In the genomic region with DNA sequence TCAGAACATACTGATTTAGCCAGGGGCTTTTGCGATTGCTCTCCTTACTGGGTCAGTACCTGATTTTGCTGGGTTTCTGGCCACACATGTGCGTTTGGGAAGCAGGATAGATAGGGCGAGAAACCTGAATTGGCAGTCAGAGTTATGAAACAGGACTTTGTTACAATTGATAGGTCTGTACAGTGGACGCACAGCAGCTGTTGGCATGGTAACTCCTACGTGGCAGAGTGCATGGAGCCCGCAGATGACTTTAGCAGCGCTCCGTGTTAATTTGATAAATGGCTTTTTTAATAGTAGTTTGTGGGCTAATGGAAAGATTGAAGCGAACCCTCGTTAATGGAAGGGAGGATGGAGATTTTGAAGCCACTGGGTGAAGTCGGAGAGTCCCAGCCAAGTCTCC, we compare ENCODE assay signal across 15 mouse cellular contexts.
"Had no signal": no experiment of that assay in that cellular context is flagged by ENCODE, and none has a peak within 500 bp of the region (broad histone marks: within the 10 kb centered on the region; RNA-seq: fewer than 3 reads in every experiment).

No protein-coding gene starts in this region.

- H3K4me3 ChIP-seq: limb, embryonic 13.5 days; liver, embryonic 12.5 days; midbrain, embryonic 12.5 days; neural tube, embryonic 13.5 days; stomach, embryonic 15.5 days had no signal

- H3K4me2 ChIP-seq: limb, embryonic 13.5 days; liver, embryonic 12.5 days; lung, embryonic 14.5 days; midbrain, embryonic 12.5 days; neural tube, embryonic 13.5 days; stomach, embryonic 15.5 days had no signal

- H3K9ac ChIP-seq: limb, embryonic 13.5 days; liver, embryonic 12.5 days; lung, embryonic 14.5 days; midbrain, embryonic 12.5 days; neural tube, embryonic 13.5 days; stomach, embryonic 15.5 days had no signal

- H3K9me3 ChIP-seq: limb, embryonic 13.5 days; liver, embryonic 12.5 days; midbrain, embryonic 12.5 days; neural tube, embryonic 13.5 days; stomach, embryonic 15.5 days had no signal

- H3K27ac ChIP-seq: kidney, postnatal 0 days; limb, embryonic 13.5 days; liver, embryonic 12.5 days; midbrain, embryonic 12.5 days; neural tube, embryonic 13.5 days; stomach, embryonic 15.5 days had no signal

- DNase-seq: kidney, postnatal 36 days; left cerebral cortex, postnatal 4 days; lung, embryonic 14.5 days; lung, postnatal 10 days; lung, postnatal 4 days; right cerebral cortex, postnatal 14 days; thymus, adult 2 months; thymus, postnatal 25 days had no signal

- H3K4me1 ChIP-seq: midbrain, embryonic 12.5 days had no signal

- H3K27me3 ChIP-seq: limb, embryonic 13.5 days; liver, embryonic 12.5 days; midbrain, embryonic 12.5 days; neural tube, embryonic 13.5 days; stomach, embryonic 15.5 days had no signal

- H3K36me3 ChIP-seq: limb, embryonic 13.5 days; liver, embryonic 12.5 days; midbrain, embryonic 12.5 days; neural tube, embryonic 13.5 days; stomach, embryonic 15.5 days had no signal

- ATAC-seq: liver, embryonic 12.5 days; midbrain, embryonic 16.5 days had no signal
